ENCODE assay signal across 10 mouse cellular contexts in genomic region chr6:55342328-55342727, GRCm38 (mm10). TPM values are rescaled to one million over a fixed set of nuclear protein-coding genes. Genes with fewer than 3 reads are reported as not detected.
DNase-seq lines count a peak whose midpoint lies in the region; ATAC-seq and TF ChIP-seq lines count a peak whose summit lies in the region.
"Had no signal": no experiment of that assay in that cellular context is flagged by ENCODE, and none has a peak within 500 bp of the region (broad histone marks: within the 10 kb centered on the region; RNA-seq: fewer than 3 reads in every experiment).

No protein-coding gene starts in this region.

- H3K4me3 ChIP-seq in forebrain, embryonic 13.5 days: no peak overlapping the region
- H3K4me3 ChIP-seq in forebrain, embryonic 10.5 days: no peak overlapping the region
- H3K4me3 ChIP-seq in midbrain, embryonic 15.5 days: no peak overlapping the region
- no peak overlapping the region for H3K4me3 ChIP-seq in midbrain, postnatal 0 days (ENCODE audit: low read depth, low read length)
- H3K4me3 ChIP-seq in liver, adult 2 months (ENCODE audit: insufficient read depth, low read depth, low read length): peak overlapping the region; percentile 40; the same call in 1 of the 2 replicates
- H3K4me3 ChIP-seq in stomach, embryonic 16.5 days (replicated peaks; ENCODE audit: low read length): no peak overlapping the region

- peaks cover 13% of the 10 kb centered on the region for H3K4me1 ChIP-seq in forebrain, embryonic 13.5 days
- H3K4me1 ChIP-seq in forebrain, embryonic 10.5 days: peaks cover 5% of the 10 kb centered on the region
- no peaks in the 10 kb centered on the region for H3K4me1 ChIP-seq in midbrain, embryonic 15.5 days
- no peaks in the 10 kb centered on the region for H3K4me1 ChIP-seq in midbrain, postnatal 0 days (ENCODE audit: insufficient read depth, low read length)
- H3K4me1 ChIP-seq in liver, adult 2 months (ENCODE audit: control insufficient read depth, insufficient read depth, low read length): peaks cover 2% of the 10 kb centered on the region; the same call in 1 of the 2 replicates
- peaks cover 30% of the 10 kb centered on the region for H3K4me1 ChIP-seq in stomach, embryonic 16.5 days (ENCODE audit: control insufficient read depth, insufficient read depth, low read length)

- no peaks in the 10 kb centered on the region for H3K9me3 ChIP-seq in forebrain, embryonic 13.5 days (replicated peaks)
- H3K9me3 ChIP-seq in forebrain, embryonic 10.5 days: no peaks in the 10 kb centered on the region
- H3K9me3 ChIP-seq in midbrain, embryonic 15.5 days: no peaks in the 10 kb centered on the region
- H3K9me3 ChIP-seq in midbrain, postnatal 0 days (ENCODE audit: low read length): no peaks in the 10 kb centered on the region
- H3K9me3 ChIP-seq in stomach, embryonic 16.5 days (replicated peaks; ENCODE audit: control insufficient read depth, low read length): no peaks in the 10 kb centered on the region

- 65% methylated on average over 9 of the region's 9 CpGs for WGBS in forebrain, embryonic 13.5 days
- 85% methylated on average over 9 of the region's 9 CpGs for WGBS in forebrain, embryonic 10.5 days
- 75% methylated on average over 9 of the region's 9 CpGs for WGBS in midbrain, embryonic 15.5 days
- WGBS in midbrain, postnatal 0 days: 70% methylated on average over 9 of the region's 9 CpGs
- 81% methylated on average over 9 of the region's 9 CpGs for WGBS in liver, adult 2 months
- 45% methylated on average over 9 of the region's 9 CpGs for WGBS in stomach, embryonic 16.5 days

- H3K9ac ChIP-seq in forebrain, embryonic 13.5 days: no peak overlapping the region
- no peak overlapping the region for H3K9ac ChIP-seq in midbrain, embryonic 15.5 days
- no peak overlapping the region for H3K9ac ChIP-seq in midbrain, postnatal 0 days (replicated peaks; ENCODE audit: low read length, poor library complexity, severe bottlenecking)
- H3K9ac ChIP-seq in liver, adult 2 months (ENCODE audit: low read depth, low read length): no peak overlapping the region; the same call in 1 of the 2 replicates
- H3K9ac ChIP-seq in stomach, embryonic 16.5 days (ENCODE audit: low read length): peak overlapping the region; percentile 1; the same call in 1 of the 2 replicates

- H3K27me3 ChIP-seq in forebrain, embryonic 13.5 days: no peaks in the 10 kb centered on the region
- no peaks in the 10 kb centered on the region for H3K27me3 ChIP-seq in forebrain, embryonic 10.5 days (ENCODE audit: poor library complexity, severe bottlenecking)
- no peaks in the 10 kb centered on the region for H3K27me3 ChIP-seq in midbrain, embryonic 15.5 days (replicated peaks)
- H3K27me3 ChIP-seq in midbrain, postnatal 0 days (ENCODE audit: insufficient read depth, low read length): no peaks in the 10 kb centered on the region
- no peaks in the 10 kb centered on the region for H3K27me3 ChIP-seq in liver, adult 2 months (ENCODE audit: control insufficient read depth, insufficient read depth, low read length)
- no peaks in the 10 kb centered on the region for H3K27me3 ChIP-seq in stomach, embryonic 16.5 days (ENCODE audit: control insufficient read depth, insufficient read depth, low read length)

- H3K36me3 ChIP-seq in forebrain, embryonic 13.5 days (ENCODE audit: poor library complexity, severe bottlenecking): no peaks in the 10 kb centered on the region
- no peaks in the 10 kb centered on the region for H3K36me3 ChIP-seq in forebrain, embryonic 10.5 days (replicated peaks)
- no peaks in the 10 kb centered on the region for H3K36me3 ChIP-seq in midbrain, embryonic 15.5 days (replicated peaks)
- no peaks in the 10 kb centered on the region for H3K36me3 ChIP-seq in midbrain, postnatal 0 days (ENCODE audit: insufficient read depth, low read length)
- H3K36me3 ChIP-seq in liver, adult 2 months (ENCODE audit: control insufficient read depth, insufficient read depth, low read length): no peaks in the 10 kb centered on the region
- no peaks in the 10 kb centered on the region for H3K36me3 ChIP-seq in stomach, embryonic 16.5 days (ENCODE audit: control insufficient read depth, insufficient read depth, low read length)

- no peaks in the 10 kb centered on the region for H3K79me2 ChIP-seq in liver, adult 2 months (ENCODE audit: control insufficient read depth, insufficient read depth, low read length)

- ATAC-seq in forebrain, embryonic 13.5 days: 0 out of 2 replicates have a peak, but pooled peaks have one; percentile 28
- 0 out of 2 replicates have a peak, but pooled peaks have one; percentile 31 for ATAC-seq in midbrain, embryonic 15.5 days (replicated peaks)
- ATAC-seq in midbrain, postnatal 0 days (ENCODE audit: low FRiP score): no peak
- ATAC-seq in stomach, embryonic 16.5 days (ENCODE audit: insufficient read depth, low FRiP score): peak; percentile 38; the same call in 1 of the 2 replicates

- DNase-seq in forebrain, embryonic 10.5 days (ENCODE audit: extremely low spot score, low spot score): no peak
- DNase-seq in midbrain, postnatal 0 days (ENCODE audit: low spot score): no peak
- DNase-seq in liver, adult 2 months (ENCODE audit: extremely low read depth, low read depth, low spot score): no peak
- no peak for DNase-seq in thymus, postnatal 4 days
- DNase-seq in thymus, postnatal 0 days (ENCODE audit: low spot score): no peak

- TF ChIP-seq POLR2A in liver, adult 2 months (IDR thresholded peaks at IDR 0.05; ENCODE audit: extremely low read depth, insufficient read depth, low read length): no peak

- H3K27ac ChIP-seq in forebrain, embryonic 13.5 days: no peak overlapping the region
- H3K27ac ChIP-seq in forebrain, embryonic 10.5 days: no peak overlapping the region
- no peak overlapping the region for H3K27ac ChIP-seq in midbrain, embryonic 15.5 days
- H3K27ac ChIP-seq in midbrain, postnatal 0 days (ENCODE audit: low read depth, low read length): no peak overlapping the region
- no peak overlapping the region for H3K27ac ChIP-seq in liver, adult 2 months (replicated peaks; ENCODE audit: insufficient read depth, low read depth, low read length)
- H3K27ac ChIP-seq in stomach, embryonic 16.5 days (ENCODE audit: low read length): peak overlapping the region; percentile 73

- TF ChIP-seq CTCF in midbrain, postnatal 0 days (IDR thresholded peaks at IDR 0.05): no peak
- no peak for TF ChIP-seq CTCF in liver, adult 2 months (IDR thresholded peaks at IDR 0.05; ENCODE audit: low read depth, low read length)

- no peak overlapping the region for H3K4me2 ChIP-seq in forebrain, embryonic 13.5 days
- no peak overlapping the region for H3K4me2 ChIP-seq in midbrain, embryonic 15.5 days
- no peak overlapping the region for H3K4me2 ChIP-seq in midbrain, postnatal 0 days (ENCODE audit: low read depth, low read length, poor library complexity, severe bottlenecking)
- no peak overlapping the region for H3K4me2 ChIP-seq in stomach, embryonic 16.5 days (ENCODE audit: low read depth, low read length)

RNA-seq across cellular contexts. Expression of gene Aqp1, which starts 6.1 kb away (rescaled TPM):
- polyA plus RNA-seq in forebrain, embryonic 13.5 days (2015; fragmentation: Nextera tagmentation; extraction: Ambion mirVana): 1.7 and 4.2 TPM in 2 replicates
- 0.65 and 0.93 TPM in 2 replicates for polyA plus RNA-seq in forebrain, embryonic 10.5 days (2016; fragmentation: Nextera tagmentation; extraction: Ambion mirVana)
- polyA plus RNA-seq in midbrain, embryonic 15.5 days (2015; fragmentation: Nextera tagmentation; extraction: Ambion mirVana): 4.5 and 4.9 TPM in 2 replicates
- 2.2 and 13.2 TPM in 2 replicates for total RNA-seq in midbrain, postnatal 0 days (2014; rRNA removed)
- 0.63 and 1.1 TPM in 2 replicates for polyA plus RNA-seq in midbrain, postnatal 0 days (2015; fragmentation: Nextera tagmentation; extraction: Ambion mirVana)
- total RNA-seq in liver, adult 2 months (2014; rRNA removed): 78.1 and 91.4 TPM in 2 replicates
- polyA plus RNA-seq in liver, adult 2 months (2012; rRNA removed): 78.3 and 88.6 TPM in 2 replicates
- 24.1 and 25.3 TPM in 2 replicates for polyA plus RNA-seq in stomach, embryonic 16.5 days (2015; fragmentation: Nextera tagmentation; extraction: Ambion mirVana)
- polyA plus RNA-seq in thymus, postnatal 0 days (2015; fragmentation: Nextera tagmentation; extraction: Ambion mirVana): 45.1 and 51.8 TPM in 2 replicates

RNA-seq across cellular contexts. Expression of gene Ghrhr, which starts 33.8 kb away (rescaled TPM):
- polyA plus RNA-seq in forebrain, embryonic 13.5 days (2015; fragmentation: Nextera tagmentation; extraction: Ambion mirVana): not detected in 2 replicates
- not detected in 2 replicates for polyA plus RNA-seq in forebrain, embryonic 10.5 days (2016; fragmentation: Nextera tagmentation; extraction: Ambion mirVana)
- polyA plus RNA-seq in midbrain, embryonic 15.5 days (2015; fragmentation: Nextera tagmentation; extraction: Ambion mirVana): not detected in 2 replicates
- total RNA-seq in midbrain, postnatal 0 days (2014; rRNA removed): not detected in 2 replicates
- polyA plus RNA-seq in midbrain, postnatal 0 days (2015; fragmentation: Nextera tagmentation; extraction: Ambion mirVana): not detected in 2 replicates
- total RNA-seq in liver, adult 2 months (2014; rRNA removed): 0.09 TPM in 1 of 2 replicates, not detected in the other
- 0.09 TPM in 1 of 2 replicates, not detected in the other for polyA plus RNA-seq in liver, adult 2 months (2012; rRNA removed)
- polyA plus RNA-seq in stomach, embryonic 16.5 days (2015; fragmentation: Nextera tagmentation; extraction: Ambion mirVana): 0.17 TPM in 1 of 2 replicates, not detected in the other
- polyA plus RNA-seq in thymus, postnatal 0 days (2015; fragmentation: Nextera tagmentation; extraction: Ambion mirVana): 0.10 TPM in 2 replicates
- total RNA-seq: heart, adult 18-20 months; layer of hippocampus, adult 18-20 months had no signal
